Mouse (Mus musculus): ENCODE measurements around the gene Il3ra. TPM values are rescaled to one million over a fixed set of nuclear protein-coding genes. Genes with fewer than 3 reads are reported as not detected.

Il3ra gene
- polyA plus RNA-seq, 1 experiment, result 29.7 TPM

DNA sequence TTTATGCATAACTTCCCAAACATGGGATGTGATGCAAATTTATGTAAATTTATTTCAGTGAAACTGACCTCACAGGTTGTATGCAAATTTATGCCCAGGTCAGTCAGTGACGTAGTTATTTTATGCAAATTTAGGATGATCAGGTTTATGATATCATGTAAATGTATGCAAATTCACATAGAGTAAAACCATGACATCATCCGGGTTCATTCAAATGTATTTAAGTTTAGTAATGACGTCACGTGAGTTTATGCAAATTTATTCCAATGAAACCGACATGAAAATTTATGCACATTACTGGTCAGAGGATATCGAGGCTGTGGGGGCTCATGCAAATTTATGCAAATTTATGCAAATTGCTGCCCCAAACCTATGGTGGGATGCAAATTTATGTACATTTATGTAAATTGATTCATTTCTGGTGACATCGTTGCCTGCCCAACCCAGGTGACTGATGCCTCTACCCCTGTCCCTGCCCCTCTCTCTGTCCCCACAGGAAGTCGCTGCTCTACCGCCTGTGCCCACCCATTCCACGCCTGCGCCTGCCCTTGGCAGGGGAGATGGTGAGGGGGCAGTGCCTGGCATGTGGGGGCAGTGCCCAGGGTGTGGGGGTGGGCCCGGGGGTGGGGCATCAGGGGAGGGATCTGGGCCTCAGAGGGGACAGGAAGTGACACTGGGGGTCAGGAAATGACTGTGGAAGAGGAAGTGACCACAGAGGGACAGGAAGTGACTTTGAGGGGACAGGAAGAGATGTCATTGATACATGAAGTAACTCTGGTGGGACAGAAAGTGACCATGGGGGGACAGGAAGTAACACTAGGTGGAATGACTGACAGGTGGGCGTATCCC, 8.7 kb downstream of the Il3ra start:
- DNase-seq (ENCODE audit: low read depth), result no peak

DNA sequence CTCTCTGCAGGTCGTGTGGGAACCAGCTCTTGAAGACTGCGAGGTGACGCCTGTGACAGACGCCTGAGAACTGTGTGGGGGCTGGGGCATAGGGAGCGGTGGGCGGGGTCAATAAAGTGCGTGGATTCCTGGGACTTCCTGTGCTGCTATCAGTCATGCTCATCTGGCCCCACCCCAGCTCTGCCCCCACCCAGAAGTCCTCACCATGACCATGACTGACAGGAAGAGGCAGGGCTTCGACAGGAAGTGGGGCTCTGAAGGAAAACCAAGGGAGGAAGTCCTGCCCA, 9.2 kb downstream of the Il3ra start:
- no peak for DNase-seq (ENCODE audit: low read depth)

DNA sequence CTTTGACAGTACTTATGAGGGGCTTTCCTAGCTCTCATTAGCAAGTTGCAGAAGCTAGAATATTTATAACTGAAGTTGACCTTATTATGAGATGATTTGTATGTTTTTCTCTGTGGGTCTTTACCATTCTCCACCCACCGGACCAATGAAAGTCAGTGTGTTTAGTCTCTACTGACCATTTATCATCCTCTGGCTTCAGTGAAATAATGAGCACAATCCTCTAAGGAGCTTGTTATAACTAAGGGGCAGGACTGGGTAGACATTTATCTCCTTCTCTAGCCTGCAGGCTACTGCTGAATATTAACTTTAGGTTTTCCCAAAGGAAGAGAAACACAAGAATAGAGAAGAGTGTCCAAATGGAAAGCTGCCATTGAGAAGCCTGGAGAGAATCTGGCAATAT, 49.5 kb downstream of the Il3ra start:
- no peak for DNase-seq (ENCODE audit: low read depth)

DNA sequence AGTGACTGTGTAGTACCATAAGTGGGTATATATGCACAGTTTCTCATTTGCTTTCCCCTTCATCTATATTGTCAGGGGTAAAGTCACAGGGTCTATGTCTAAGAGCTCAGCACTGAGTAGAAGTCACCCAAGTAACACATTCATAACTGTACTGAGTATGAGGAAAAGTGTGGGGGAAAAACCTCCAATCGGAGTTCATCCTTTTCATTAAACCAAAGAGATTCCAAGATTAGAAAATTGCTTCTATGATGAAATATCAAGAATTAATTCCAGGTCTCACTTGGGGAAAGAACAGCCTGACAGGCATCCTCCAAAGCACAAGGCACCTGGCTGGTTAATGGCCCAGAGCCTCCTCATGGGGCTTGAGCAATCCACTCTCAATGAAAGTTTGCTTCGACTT, 54.9 kb downstream of the Il3ra start, which contains the start of gene Olfr721-ps1:
Gene Olfr721-ps1, plus strand, starts transcription at position 301 of the 400 bp plus-strand sequence.
- DNase-seq (ENCODE audit: low read depth), result no peak

Other genes with a start within 250 kb of the Il3ra start
- 33.3 and 34.1 TPM in 2 replicates for gene Psmd6, start 225.3 kb upstream of the Il3ra start, polyA plus RNA-seq (2012; rRNA removed)
- gene Olfr720, start 159.4 kb upstream of the Il3ra start, polyA plus RNA-seq (2012; rRNA removed), result not detected in 2 replicates
- gene Olfr31, start 23.4 kb upstream of the Il3ra start, polyA plus RNA-seq (2012; rRNA removed), result not detected in 2 replicates
- not detected in 2 replicates for gene Olfr721-ps1, start 55.0 kb downstream of the Il3ra start, polyA plus RNA-seq (2012; rRNA removed)

All from gonadal fat pad, adult 2 months (tissue).